Mouse (Mus musculus) urinary bladder, postnatal 0 days (tissue): Measurements from ENCODE around the gene Cacna1e. TPM values are rescaled to one million over a fixed set of nuclear protein-coding genes. Genes with fewer than 3 reads are reported as not detected.

Experiments used
- polyA plus RNA-seq: library from polyadenylated mRNA; unstranded; fragments of >200 nt; fragmentation: Nextera tagmentation; extraction: Ambion mirVana; gene quantifications from 2 replicates; pipeline ENCODE4 v1.2.1, GENCODE M21; 2015

Cacna1e gene
- 0.57 and 0.69 TPM in 2 replicates for polyA plus RNA-seq

GRCm38 (mm10) chr1:154884275-154885206 is at the start of gene Cacna1e:
Gene Cacna1e, minus strand, starts transcription at chr1:154884501.

Other genes with a start within 250 kb of the Cacna1e start
- gene Ier5, start 215.1 kb upstream of the Cacna1e start, polyA plus RNA-seq, result 5.8 and 5.9 TPM in 2 replicates